Mouse (Mus musculus): ENCODE results near the gene Polh.

Gene Polh

DNA sequence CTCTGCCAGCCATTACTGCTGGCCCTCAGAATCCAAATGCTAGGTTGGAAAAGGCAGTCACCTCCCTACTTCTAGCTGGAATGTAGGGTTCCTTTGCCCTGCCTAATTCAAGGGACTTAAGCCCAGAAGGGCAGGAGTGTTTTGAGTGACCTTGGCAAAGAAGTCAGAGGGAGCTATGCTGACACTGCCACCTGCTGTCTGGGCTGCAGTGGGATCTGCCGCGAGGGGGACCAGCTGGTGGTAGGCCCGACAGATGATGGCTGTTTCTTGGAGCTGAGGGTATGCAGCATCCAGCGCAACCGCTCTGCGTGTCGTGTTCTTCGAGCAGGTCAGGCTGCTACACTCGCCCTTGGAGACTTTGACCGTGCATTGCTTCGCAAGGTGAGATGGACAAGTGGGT lies 35.4 kb downstream of the Polh start:
- peak in 1 of 2 experiments; percentile 57 for DNase-seq

DNA sequence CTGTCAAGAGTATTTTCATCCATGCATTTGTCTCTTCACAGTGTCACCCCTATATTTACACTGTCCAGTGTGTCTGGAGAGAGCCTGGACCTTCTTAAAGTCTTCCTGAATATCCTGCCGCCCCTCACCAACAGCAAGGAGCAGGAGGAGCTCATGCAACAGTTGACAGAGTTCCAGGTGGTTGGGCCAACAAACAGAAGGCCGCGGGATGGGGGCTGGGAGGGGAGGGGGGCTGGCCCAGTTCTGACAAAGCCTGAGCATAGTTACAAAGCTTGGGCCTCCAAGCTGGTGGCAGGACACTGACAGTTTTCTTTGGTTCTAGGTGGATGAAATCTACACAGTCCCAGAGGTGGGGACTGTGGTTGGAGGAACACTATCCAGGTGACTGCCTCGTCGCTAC lies 36.2 kb downstream of the Polh start:
- DNase-seq, result peak; percentile 54 to 70

DNA sequence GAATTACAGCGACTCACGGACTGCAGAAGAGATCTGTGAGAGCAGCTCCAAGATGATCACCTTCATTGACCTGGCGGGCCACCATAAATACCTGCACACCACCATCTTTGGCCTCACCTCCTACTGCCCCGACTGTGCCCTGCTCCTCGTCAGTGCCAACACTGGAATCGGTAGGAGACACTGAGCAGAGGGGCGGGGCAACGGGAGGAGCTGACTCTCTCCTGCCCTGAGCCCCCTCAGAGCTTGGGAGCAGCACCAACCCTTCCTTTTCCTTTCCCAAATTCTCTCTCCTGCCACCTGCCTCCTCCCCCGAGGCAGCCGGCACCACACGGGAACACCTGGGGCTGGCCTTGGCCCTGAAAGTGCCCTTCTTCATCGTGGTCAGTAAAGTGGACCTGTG lies 37.0 kb downstream of the Polh start:
- no peak for DNase-seq

DNA sequence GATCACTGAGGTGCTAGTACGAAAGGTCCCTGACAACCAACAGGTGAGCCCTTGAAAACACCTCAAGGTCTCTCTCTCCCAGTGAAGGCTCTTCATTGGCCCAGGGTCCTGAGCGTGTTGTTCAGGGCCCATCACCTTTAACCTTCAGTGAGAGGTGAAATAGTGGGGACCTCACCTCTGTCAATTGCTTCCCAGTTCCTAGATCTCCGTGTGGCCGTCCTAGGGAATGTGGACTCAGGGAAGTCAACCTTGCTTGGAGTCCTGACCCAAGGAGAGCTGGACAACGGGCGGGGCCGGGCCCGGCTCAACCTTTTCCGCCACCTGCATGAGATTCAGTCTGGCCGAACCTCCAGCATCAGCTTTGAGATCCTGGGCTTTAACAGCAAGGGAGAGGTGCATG lies 37.7 kb downstream of the Polh start:
- no peak for DNase-seq

DNA sequence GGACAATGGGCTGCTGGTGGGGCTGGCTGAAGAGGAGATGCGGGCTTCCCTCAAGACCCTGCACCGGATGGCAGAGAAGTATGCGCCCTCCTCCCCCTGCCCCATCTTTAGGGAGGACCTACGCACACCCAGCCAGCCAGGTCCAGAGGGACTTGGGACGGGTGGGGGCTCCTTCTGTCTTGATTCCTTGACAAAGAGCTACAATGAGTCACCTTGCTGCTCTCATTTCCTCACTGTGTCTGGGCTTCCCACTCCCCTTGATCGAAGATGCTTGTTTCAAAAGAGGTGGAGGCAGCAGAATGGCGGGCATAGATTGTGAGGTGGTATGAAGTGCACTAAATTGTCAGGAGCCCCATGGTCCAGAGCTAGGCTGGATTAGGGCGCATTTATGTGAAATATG lies 38.1 kb downstream of the Polh start:
- no peak for DNase-seq

DNA sequence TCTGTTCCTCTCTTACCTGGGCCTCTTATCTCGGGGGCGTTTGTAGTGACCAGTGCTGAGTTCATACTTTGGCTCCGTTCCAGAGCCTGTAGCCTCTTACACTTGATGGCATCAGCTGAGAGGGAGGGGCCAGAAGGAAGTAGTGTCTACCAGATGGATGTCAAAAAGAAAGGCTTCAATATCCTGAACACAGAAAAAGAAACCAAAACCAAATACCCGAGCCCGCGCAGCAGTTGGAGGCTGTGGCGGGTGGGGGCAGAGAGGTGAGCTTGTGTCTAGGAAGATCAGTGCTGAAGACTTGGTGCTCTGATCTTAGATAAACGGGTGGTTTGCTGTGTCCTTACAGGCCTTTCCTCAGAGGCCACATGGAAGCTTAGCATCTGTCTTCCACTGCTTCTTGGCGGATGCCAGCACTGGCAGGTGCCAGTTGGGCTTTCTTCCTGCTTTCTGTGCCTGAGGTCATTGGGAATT lies 39.5 kb downstream of the Polh start:
- DNase-seq, result peak; percentile 50 to 61

DNA sequence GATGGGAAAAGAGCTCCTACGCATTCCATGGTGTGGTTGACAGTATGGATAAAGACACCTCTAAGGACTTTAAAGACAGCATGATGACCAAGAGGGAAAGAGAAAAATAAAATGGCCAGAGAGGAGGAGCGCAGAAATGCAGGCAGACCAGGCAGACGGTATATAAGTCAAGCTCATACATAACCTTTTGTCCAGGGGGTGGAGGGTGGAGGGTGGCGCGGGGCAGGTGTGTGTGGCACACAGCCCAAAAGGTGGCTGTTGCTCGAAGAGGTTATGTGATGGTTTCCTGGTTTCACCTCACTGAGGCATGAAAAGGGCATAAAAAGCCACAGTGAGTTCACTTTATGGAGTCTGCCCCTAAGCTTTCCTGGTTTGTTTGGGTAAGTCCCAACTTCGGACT lies 39.9 kb downstream of the Polh start:
- DNase-seq, result no peak

DNA sequence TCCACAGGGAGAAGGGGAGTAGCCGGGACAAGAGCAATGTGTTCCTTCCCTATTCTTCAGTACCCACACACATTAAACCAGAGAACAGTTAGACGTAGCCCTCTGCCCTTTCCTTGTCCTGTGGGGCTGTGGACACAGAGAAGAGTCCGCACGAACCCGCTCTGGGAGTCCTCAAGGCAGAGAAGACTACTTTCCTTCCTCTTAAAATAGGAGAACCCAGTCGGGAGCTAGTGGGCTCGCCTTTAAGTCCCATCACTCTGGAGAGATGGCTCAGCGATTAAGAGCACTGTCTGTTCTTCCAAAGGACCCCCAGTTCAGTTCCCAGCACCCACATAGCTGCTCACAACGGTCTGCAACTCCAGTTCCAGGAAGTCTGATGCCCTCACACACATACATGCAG lies 40.7 kb downstream of the Polh start:
- DNase-seq, result no peak

DNA sequence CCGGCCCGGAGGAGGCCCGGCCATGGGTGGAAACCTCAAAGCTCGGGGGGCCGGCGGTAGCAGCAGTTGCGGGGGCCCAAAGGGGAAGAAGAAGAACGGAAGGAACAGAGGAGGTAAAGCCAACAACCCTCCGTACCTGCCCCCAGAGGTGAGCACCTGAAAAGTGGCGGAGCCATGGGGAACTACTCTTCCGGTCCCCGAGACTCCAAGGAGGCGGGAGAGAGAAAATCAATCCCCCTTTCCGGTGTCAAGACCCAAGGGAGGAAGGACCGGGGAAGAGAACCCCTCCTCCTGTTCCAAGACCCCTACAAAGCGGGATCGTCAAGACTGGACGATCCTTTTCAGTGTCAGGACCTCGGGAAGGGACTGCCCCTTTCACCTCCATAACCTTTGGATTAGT lies 41.3 kb downstream of the Polh start:
- DNase-seq, result no peak

DNA sequence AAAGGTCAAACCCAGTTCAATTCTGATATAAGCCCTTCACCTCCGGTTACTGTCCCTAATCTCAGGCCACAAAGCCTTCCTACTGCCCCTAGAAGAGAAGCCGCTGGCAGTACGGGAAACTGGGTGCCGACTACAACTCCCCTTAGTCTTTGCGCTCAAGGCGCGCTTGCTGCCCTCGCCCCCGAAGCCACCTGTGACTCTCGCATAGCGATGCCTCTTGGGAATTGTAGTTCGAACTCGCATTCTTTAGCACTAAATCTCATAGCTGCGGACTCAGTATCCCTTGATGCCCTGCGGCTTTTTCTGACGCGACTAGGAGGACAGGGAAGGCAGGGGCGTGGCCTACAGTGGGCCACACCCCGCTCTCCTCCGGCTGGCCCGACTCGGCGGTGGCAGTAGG lies 41.8 kb downstream of the Polh start, which contains the start of gene Gtpbp2:
TSS of gene Gtpbp2 (plus strand) at position 347 of the 400 bp plus-strand sequence.
- DNase-seq, result peak; percentile 96 to 98

DNA sequence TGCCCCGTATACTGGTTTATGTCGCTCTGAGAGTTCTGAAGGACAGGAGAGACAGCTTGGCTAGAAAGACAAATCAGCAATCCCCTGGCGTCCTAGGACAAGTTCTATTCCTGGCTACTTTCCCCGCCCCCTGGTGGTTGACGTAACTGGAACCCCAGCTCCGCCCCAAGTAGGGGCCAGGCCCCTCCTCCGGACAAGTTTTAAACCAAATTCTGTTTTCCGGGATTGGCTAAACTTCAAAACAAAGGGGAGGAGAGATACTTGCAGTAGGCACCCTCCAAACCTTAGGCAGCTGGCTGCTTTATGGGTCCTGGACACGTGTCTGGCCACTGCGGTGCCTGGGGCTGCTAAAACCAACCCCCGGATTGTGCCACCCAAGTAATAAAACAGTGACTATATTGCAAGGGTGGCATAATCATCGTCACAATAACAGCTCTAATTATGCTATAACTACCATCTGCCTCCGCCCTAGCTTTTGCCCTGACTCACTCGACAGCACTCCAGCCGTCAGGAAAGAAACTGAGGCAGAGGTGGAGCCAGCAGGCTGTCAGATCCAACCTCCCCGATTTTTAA lies 42.3 kb downstream of the Polh start:
- peak; percentile 83 to 87 for DNase-seq

DNA sequence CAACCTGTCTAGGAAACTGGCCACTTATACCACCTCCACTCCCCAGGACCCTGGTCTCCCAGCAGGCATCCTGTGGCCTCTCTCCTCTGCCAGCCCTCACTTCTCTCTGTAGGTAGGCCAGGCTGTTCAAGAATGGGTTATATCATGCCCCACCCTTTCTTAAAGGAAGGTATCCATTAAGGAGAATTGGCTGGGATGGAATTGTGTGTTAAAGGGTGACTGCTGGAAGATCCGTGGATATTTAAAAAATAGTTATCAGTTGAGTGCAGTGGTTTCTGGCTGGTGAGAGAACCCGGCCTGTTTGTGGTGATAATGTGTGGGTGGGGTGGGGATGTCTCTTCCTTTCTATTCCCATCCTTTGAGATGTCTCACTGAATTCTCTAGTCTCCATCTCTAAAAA lies 43.2 kb downstream of the Polh start:
- DNase-seq, result no peak

DNA sequence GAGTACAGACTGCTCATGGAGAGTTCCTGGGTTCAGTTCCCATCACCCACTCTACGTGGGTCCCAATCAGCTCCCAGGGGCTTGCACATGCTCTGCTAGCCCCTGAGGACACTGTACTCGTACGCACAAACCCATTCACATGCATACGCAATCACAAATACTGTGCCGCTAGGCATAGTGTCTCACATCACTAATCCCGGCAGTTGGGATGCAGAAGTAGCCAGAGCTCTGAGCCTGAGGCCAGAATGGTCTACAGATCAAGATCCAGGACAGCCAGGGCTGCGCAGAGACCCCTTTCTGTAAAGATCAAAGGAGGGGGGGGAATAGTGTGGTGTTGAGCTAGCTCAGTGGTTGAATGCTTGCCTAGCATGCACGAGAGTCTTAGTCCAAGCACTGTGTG lies 45.3 kb downstream of the Polh start:
- DNase-seq, result no peak

DNA sequence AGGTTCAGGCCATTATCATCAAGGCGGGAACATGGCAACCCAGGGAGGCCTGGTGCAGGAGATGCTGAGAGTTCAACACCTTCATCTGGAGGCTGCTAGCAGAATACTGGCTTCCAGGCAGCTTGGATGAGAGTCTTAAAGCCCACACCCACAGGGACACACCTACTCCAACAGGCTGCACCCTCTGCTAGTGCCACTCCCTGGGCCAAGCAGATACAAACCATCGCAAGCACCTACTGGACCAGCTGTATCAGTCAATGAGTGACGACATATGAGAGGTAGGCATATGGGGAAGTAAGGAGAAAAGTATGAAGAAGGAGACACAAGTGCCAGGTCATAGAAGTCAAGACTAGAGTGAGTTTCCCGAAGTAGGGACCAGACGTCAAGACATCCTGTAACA lies 45.8 kb downstream of the Polh start:
- DNase-seq, result no peak

DNA sequence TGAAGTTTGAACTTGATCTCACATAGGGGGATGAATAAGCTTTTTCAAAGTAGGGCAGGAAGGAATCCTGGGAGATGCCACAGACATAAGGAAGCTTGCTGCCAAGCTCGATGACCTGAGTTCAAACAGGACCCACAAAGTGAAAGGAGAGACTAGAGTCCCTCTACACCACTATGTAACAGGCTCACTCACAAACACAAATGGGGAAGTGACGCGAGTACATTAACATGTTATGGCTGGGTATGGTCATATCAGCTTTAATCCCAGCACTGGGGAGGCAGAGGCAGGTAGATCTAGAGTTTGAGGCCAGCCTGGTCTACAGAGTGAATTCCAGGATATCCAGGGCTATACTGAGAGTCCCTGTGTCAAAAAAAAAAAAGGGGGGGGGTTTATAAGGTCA lies 48.1 kb downstream of the Polh start:
- DNase-seq, result no peak

DNA sequence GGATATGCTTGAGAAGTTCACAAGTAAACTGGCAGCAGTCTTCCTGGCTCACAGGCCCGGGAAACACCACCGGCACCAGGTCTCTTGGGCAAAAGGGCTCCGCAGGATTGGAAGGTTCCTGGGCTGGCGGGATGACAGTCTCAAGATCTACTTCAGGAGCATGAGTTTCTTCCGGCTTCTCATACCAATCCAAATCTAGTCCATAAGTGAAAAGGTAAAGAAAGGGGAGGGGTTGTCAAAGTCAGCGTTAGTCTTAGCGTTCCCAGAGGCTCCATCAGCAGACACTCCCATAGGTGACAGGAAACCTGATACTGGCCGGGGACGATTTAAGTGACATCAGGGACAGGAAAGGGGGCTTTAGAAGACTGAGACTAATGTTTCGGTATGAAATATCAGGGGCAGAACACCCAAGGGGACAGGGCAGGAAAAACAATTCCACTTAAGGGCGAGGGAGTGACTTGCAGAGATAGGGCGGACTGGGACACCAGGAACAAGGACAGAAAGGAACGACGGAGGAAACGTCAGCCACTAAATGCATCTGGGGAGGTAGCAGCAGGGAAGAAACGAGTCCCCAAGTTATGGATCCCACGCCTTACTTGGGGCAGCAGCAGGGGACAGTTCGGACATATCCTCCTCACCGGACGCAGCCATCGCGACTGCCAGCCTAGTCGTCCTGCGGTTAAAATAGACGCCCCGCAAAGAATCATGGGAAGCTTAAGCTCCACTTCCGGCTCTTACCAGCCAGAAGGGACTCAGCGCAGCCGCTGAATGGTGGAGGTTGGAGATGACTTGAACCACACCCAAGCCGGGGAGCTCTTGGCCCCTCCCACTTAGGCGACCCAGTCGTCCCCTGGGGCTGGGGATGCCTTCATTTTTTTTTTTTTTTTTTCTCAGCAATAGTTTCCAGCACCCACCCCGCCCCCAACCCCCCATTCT lies 49.3 kb downstream of the Polh start, which contains the start of gene Mad2l1bp:
TSS of gene Mad2l1bp (minus strand) at position 707 of the 936 bp plus-strand sequence.
- DNase-seq, result peak; percentile 87 to 88

DNA sequence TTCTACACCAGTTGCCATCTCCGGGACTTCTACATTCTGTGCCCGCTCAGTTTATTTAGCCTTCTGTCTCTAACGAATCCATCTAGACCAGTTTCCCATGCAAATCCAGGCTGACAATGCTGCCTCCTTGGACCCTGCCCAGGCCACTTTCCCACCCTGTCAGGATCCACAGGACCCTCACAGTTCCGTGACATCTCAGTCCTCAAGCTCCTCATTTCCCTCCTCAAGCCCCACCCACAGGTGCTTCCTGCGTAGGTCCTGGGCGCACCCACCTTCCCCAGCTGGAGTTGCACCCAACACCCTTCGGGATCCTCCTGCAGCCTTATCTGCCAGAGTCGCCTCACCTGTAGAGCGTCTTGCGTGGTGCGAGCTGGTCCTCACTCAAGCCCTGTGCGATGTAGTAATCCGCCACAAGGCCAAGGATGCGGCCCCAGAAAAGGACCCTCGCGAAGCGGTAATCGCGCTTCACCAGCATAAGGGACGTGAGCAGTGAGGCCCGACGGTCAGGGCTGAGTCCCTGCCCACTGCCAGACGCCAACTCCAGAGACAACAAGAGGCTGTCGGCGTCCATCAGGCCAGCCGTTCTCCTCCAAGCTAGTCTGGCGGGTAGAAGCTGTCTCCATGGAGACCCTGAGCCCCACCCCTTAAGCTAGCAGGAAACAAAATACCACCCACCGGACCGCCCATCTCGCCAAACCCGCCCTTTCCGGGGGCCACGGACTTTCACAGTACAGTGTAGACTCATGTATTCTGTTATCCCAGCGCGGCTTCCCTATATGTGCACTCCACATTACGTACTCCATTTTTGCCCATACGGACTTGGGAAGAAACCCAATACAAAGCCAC lies 58.6 kb downstream of the Polh start, which contains the start of gene Rsph9:
TSS of gene Rsph9 (minus strand) at position 639 of the 846 bp plus-strand sequence.
- DNase-seq, result peak in 1 of 2 experiments; percentile 53

DNA sequence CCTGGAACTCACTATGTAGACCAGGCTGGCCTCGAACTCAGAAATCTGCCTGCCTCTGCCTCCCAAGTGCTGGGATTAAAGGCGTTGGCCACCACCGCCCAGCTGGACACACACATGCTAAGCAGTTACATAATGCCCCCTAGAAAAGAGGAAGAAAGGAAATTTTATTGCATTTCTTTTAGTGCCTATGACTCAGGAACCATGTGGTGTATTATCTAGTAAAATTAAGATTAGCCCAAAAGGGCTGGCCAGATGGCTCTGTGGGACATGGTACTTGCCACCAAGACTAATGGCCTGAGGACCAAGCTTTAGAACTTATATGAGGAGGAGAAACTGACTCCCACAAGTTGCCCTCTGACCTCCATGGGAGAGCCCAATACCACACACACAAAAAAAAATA lies 62.6 kb downstream of the Polh start:
- no peak for DNase-seq

DNA sequence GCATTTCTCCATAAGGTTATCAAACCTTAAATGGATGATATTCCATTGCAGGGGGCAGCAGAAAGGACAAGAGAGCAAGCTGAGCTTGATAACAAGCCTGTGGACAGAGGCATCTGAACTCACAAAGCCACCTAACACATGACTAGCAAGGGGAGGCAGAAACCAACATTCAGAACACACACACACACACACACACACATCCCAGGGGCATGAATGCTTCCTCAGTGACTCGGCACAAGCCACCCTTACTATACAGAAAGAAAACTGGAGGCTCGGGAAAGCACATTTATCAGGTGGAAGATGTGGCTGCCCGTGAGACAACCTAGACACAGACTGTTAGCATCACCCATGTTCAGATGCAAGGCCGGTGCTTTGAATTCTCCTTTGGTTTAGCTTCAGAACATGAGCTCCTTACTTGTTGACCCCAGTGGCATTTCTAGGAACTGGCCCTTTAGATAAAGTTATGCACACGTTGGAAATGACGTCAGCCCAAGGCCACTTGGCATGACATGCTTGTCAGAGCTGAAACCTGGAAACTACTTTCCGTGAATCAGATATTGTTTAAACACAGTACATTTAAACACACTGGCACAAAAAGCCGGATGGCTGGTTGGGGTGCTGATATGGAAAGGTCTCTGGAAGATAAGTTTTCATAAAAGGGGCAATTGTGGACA lies 63.7 kb downstream of the Polh start:
- DNase-seq, result no peak

DNA sequence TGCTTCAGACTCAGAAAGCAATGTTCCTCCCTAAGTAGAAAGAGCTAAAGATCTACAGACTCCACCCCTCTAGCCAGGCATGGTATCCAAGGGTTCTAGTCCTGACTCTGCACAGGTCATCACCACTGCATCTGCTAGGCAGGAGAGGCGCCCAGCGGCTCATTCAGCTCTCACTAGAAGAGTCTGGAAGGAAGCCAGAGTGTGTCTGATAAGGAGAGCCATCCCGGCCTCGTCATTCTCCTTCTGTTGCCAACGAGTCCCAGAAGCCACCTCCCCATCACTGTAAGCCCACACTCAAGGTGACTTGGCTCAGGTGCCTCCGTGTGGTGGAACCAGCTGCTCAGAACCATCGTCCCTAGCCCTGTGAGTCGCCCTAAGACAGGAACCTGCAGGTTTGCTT lies 69.6 kb downstream of the Polh start:
- no peak for DNase-seq

DNA sequence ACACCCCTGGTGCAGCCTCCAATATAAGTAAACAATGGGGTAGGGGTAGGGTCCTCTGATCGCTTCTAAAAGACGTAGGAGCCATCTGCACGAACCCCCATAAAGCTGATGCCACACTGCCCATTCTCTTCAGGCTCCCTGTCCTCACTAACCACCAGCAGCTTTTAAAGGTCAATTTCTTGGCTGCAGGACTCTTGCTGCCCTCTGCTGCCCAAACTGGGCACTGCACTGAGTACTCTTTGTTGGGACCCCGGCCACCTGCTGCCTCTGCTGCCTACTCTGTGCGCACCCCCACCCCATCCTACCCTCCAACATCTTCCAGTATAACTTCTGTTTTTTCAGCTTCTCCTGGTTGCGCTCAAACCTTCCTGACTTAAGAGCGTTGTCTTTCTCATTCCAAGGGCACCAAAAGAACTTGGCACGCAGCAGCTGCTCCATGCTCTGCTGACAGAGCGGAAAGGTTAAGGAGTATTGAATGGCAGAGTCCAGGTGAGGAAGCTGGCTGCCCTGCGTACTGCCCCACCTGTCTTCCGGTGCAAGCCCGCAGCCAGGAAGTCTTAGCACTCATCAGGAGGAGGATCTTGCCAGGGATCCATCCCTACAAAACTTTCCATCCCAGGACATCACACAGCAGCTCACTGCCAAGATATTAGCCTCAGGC lies 70.3 kb downstream of the Polh start:
- DNase-seq, result peak; percentile 88 to 91
